Mouse (Mus musculus) adrenal gland, postnatal 14 days (tissue): ENCODE data around the gene Atg2a. TPM values are rescaled to one million over a fixed set of nuclear protein-coding genes. Genes with fewer than 3 reads are reported as not detected.
"Not testable (repeated sequence)": the region's sequence is repeated elsewhere in the genome, so short reads cannot be mapped to it uniquely, and the experiment has no call there.

Experiments
- DNase-seq: peaks from one replicate; pipeline ENCODE4 v3.0.0; 2021; ENCODE audit warnings: mixed read lengths
- microRNA-seq, 2 experiments: library from miRNA; unstranded; fragments of <30 nt; microRNA quantifications; one replicate each; pipeline ENCODE4 v1.2.0; 2021
- total RNA-seq: library from RNA; stranded (reverse); gene quantifications from 2 replicates; pipeline ENCODE4 v1.2.3, GENCODE M21; 2021

The Atg2a gene
- total RNA-seq, 1 experiment from 2014 or later, result 27.5 TPM

DNA sequence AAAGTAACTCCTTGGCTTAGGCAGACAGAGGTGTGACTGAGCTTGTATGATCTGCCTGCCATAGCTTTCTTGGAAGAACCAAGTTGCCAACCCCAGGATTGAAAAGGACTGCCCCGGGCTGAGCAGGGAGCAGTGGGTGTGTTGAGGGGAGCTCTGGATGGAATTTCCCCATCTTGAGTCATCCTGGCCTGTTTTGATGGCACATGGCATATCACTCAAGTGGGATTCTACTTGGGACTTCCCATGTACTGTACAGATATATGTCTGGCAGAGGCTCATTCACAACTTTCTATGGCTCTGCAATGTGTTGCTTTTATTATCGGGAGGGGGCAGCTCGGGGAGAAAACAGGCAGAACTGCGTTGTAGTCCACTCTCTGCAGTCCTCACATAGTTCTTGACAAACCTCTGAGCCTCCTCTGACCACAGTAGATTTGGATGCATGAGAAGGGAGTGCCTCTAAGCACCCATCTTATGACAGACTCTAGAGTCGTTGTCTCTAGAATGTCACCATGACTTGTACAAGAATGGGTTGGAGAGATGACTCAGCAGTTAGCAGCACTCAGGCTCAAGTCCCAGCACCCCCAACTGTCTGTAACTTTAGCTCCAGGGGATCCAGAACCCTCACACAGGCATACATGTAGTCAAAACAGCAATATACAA, 55.2 kb downstream of the Atg2a start:
- DNase-seq, result no peak

DNA sequence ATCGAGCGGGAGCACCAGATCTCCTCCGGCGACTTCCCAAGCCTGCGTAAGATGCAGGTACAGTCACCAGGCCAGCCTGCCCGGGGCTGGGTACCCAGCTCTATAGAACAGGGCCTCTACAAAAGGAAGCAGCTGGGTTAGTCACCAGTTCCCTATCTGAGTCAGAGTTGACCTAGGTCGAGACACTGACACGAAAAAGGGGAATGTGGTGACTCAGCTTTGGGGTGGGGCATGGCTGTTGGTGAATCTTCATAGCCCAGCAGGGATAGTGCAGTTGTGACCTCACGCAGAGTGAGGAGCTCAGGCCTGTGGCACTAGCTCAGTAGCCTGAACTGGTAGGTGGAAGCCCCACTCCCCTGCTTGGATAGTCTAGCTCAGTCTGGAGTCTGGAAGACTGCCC, 56.2 kb downstream of the Atg2a start:
- peak; percentile 88 for DNase-seq

DNA sequence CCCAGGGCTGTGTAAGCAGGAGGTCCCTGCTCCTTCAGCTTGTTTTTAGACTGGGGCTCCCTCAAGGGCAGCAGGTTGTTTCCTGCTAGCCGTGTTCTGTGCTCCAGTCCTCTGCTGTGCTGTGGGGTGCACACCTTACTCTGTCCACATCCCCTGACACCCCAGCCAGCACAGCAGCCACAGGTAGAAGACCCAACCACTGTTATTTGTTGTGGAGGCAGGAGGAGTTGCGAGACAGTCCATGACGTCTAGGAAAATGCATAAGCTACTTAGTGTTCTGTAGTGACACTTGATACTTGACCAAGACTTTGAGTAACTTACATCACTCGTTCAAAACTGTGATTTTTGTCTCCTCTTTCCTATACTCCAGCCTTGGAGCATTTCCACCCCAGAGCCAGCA, 57.5 kb downstream of the Atg2a start:
- DNase-seq, result no peak

DNA sequence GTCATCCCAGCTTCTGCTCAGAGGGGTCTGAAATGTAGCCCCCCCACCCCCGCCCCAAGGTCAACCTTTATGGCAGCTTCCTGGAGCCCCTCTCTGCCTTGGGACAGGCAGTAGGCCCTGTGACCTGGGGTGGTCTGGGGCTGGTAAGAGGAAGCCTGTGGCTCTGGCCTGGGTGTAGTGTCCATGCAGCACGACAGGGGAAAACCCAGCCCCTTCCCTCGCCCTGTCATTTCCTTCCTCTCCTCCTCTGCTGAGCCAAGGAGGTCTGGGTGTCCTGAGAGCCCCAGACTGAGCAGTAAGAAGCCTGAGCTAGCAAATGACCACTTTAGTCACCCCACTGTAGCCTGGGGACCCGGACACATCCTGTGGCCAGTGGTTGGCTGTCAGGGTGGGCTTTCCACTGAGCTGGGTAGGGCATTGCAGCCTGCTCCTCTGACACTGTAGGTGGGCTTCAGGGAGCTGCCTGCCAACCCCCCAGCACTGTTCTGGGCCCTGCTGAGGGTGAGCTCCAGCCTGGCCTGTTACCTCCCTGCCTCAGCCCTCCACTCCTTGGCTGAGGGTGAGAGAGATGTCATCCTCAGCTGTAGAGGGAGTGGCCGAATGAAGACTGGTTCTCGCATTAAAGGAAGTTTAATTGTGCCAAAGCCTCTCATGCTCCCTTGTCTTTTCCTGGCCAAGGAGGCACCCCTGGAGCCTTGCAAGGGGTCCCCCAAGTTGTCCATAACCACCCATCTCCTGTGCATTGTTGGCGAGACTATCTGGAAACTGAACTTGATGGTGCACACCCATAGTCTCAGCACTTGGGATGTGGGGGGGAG, 58.2 kb downstream of the Atg2a start:
- peak; percentile 36 for DNase-seq

DNA sequence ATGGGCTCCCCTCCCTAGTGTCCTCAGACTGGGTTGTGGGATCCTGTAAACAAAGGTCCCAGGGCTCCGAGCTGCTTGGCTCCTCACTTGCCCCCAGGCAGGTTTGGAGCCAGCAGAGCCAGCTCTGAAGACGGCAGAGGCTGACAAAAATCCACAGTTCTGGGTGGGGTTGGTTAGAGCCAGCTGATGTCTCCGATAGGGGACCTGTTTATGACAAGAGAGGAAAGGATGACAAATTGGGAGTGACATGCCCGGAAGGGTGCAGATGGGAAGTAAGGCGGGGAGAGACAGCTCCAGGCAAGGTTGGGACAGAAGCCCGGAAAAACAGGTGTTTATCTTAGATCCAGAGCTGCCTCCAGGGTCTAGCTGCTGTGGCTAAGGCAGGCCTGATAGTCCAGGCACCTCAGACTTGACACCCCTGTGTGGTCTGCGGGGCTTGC, 59.0 kb downstream of the Atg2a start:
- DNase-seq, result no peak

DNA sequence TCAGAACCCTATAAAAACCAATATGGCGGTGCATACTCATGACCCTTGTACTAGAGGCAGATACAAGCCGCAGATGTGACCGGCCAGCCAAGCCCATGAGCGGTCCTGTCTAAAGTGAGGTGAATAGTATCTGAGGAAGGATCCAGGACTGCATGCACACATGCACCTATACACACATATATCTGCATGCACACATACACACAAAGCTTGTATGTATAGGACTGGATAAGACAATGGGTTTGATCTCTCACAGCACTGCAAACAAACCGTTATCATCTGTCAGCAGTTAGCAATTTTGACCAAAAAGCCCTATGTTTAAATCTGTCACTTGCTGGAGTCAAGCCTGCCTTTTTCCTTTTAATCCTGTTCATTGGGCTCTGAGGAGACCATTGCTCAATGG, 60.6 kb downstream of the Atg2a start:
- no peak for DNase-seq

DNA sequence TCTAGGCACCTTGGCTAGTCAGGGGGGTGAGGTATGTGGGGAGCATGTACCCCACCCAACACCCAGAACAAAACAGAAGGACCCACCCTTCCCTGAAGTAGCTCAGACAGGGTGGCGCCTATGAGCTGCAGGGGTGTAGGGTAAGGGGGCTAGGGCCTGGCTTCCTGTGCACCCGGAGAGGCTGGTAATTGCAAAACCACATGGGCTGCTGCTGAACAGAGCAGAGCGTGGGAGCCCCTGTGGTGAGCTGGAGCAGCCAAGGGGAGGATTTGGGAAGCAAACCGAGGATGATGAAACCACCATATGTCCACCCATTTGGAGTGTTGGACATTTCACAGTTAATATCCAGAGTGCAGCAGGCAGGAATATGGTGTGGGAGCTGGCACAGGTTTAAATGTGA, 61.1 kb downstream of the Atg2a start:
- no peak for DNase-seq

DNA sequence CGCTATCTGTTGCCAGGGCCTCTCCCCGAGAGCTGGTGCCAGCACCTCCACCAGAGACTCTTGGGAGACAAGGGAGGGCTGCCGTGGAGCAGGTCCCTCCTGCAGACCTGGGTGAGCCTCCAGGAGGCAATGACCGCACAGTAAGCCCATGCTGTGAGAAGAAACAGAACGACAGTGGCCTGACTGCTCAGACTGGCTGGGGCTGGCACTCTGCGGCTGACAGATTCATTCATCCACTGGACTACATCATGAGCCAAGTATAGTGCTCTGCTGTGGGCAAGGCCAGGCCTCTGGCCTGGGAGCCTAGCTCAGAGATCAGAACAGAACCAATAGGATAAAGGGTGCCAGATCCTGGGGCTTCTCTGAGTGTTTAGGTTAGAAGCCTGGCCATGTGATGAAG, 62.4 kb downstream of the Atg2a start:
- peak; percentile 34 for DNase-seq

DNA sequence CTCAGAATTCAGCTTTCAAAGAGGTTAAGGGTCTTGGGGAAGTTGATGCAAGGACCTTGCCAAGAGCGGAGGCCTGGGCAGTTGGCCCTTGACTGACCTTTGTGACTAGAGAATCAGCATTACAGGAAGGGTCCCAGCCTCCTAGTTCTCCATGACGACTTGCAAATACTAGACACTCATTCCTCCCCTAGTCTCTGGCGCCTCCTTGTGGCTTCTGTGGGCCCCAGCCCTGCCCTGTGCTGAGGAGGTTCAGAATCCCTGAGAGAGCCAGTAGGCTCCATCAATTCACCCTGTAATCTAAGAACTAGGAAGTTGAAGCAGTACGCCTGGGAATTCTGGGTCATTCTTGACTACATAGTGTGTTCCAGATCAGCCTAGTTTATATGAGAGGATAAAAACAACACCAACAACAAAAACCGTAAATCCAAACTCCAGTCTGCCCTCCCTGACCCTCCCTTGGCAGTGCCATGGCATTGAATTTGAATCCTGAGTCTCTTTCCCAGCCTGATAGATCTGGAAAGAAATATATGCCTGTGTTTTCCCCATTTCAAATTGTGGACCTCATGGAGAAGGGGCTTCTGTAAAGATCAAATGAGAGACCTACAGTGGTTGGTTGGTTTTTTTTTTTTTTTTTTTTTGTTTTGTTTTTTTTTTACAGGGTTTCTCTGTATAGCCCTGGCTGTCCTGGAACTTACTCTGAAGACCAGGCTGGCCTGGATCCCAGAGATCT, 63.5 kb downstream of the Atg2a start:
- peak; percentile 97 for DNase-seq

DNA sequence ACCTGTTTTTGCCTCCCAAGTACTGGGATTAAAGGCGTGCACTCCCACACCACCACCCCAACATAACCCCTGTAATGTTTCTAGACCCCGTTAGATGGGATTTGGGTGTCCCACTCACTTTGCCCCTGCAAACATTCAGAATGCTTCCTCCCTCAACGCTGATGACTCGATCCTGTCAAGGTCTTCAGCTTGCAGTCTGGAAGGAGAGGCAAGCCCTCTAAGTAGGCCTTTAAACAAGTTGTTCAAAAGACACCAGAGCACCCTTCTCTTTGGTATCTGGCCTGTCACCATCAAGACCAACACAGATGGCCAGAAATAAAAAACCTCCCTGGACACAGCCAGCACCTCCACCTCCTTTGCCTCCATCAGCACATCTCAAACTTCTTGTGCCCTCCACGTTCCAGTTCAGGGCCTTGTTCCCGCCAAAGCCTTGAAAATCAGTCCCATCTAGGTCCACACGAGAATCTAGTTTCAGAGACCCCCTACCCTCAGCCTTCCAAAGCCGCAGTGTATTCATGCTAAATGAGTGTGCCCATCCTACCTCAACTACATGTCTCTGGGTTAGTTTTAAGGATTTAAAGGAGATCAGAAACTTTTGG, 64.1 kb downstream of the Atg2a start:
- no peak for DNase-seq

DNA sequence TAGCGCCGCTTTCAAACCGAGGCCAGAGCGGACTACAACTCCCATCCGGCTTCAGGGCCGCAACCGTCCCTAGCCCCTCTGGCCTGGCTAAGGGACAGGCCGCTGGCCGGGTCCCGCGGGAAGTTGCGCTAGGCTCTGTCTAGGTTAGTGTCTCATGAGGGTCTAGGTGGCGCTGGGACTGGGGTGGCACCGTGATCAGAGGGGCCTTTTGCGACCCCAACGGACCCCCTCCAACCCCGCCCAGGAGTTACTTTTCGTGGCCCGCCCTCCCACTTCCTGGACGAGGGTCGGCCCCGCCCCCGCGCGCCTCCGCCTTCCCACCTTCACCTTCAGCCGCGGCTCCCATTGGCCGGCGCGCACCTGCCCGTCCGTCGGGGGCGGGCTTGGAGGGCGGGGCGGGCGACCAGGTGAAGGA, 64.7 kb downstream of the Atg2a start, which contains the start of gene Cdc42bpg:
Gene Cdc42bpg (plus strand): TSS at position 320 of the 415 bp plus-strand sequence.
- DNase-seq, result peak; percentile 91

DNA sequence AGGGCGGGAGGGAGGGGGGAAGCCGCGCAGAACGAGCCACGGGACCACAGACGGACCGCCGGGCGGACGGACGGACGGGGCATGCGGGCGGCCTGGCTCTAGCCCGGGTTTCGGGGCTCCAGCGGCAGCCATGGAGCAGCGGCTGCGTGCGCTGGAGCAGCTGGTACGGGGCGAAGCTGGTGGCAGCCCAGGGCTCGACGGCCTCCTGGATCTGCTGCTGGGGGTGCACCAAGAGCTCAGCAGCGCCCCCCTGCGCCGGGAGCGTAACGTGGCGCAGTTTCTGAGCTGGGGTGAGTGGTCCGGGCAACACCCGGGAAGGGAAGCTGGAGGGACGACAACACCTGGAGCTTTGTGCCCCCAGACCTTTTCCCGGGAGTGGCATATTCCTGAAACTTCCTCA, 65.1 kb downstream of the Atg2a start:
- DNase-seq, result peak; percentile 93

DNA sequence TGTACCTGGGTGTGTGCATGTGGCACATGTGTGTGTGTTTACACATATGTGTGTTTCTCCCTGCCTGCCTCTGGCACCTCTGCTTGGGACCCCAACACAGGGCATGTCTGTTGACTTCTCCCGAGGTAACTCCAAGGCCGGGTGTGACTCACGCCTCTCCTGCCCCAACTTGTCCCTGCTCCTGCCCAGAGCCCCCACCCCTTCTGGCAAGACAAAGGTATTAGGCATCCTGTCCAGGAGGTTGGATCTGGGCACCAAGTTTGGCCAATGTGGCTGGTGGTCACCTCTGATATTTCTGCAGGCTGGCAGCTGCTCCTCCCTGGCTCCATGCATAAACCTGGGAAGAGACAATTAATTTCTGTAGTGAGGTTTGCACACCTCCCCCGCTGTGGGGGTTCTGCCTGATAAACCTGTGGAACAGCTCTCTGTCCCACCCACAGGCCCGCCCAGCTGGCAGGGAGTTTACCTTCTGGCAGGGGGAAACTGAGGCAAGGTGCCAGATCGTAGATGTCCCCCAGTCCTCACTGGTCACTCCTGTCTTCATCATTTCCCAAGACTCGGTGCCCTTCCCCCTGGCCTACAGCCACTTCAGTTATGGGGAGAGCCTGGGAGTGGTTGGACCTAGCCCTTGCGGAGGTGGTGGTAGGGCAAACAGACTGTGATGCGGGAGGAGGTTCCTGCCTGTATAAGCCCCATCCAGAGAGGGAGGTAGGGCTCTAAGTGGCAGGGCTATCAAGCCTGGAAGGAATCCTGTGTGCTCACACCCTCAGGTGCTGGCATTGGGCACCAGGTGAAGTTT, 66.5 kb downstream of the Atg2a start:
- peak; percentile 67 for DNase-seq

DNA sequence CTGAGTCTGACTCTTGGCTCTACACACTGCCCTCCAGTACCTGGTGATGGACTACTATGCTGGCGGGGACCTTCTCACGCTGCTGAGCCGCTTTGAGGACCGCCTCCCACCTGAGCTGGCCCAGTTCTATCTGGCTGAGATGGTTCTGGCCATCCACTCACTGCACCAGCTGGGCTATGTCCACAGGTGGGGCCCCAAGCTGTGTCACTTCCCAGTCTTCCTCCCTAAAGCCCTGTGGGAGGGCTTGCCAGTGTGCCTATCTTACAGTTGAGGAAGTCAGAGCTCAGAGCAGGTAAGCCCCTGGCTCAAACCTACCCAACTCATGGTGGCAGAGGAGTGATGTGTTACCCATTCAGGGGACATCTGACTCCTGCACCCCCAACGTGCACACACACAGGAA, 68.7 kb downstream of the Atg2a start:
- DNase-seq, result no peak

DNA sequence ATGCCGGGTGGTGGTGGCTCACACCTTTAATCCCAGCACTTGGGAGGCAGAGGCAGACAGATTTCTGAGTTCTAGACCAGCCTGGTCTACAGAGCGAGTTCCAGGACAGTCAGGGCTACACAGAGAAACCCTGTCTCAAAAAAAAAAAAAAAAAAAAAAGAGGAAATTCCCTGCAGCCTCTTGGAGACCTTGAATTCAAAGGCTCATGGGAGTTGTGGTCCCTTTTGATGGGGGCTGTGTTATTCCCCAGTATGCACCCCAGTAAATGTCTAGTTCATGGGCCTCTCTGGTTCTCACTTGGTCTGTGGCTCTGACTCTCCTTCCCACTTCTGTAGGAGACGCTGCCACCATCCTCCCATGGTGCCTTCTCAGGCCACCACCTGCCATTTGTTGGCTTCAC, 70.3 kb downstream of the Atg2a start:
- DNase-seq, result not testable (repeated sequence)

Small RNA genes within 50 kb of the gene (microRNA-seq; reads per million reads assigned to microRNA genes)
- 342 to 1,567 reads per million in 2 experiments for gene Mir192
- gene Mir194-2, result 158 to 639 reads per million in 2 experiments

Other genes starting within 250 kb of the Atg2a start
- 28.5 and 41.5 TPM in 2 replicates for gene Capn1, start 225.8 kb upstream of the Atg2a start, total RNA-seq
- 53.2 and 54.8 TPM in 2 replicates for gene Syvn1, start 195.1 kb upstream of the Atg2a start, total RNA-seq
- gene Mrpl49, start 183.9 kb upstream of the Atg2a start, total RNA-seq, result 59.7 and 68.2 TPM in 2 replicates
- gene Fau, start 183.8 kb upstream of the Atg2a start, total RNA-seq, result 956 and 1,133 TPM in 2 replicates
- gene Znhit2, start 180.5 kb upstream of the Atg2a start, total RNA-seq, result 24.9 and 25.3 TPM in 2 replicates
- gene Tm7sf2, start 173.3 kb upstream of the Atg2a start, total RNA-seq, result 9.5 and 19.3 TPM in 2 replicates
- 44.9 and 47.9 TPM in 2 replicates for gene Vps51, start 164.4 kb upstream of the Atg2a start, total RNA-seq
- gene Tmem262, start 161.6 kb upstream of the Atg2a start, total RNA-seq, result not detected in 2 replicates
- gene Gm28374, start 159.4 kb upstream of the Atg2a start, total RNA-seq, result not detected in 2 replicates
- gene Zfpl1, start 156.7 kb upstream of the Atg2a start, total RNA-seq, result 31.0 and 33.5 TPM in 2 replicates
- 5.5 and 5.7 TPM in 2 replicates for gene Cdca5, start 156.7 kb upstream of the Atg2a start, total RNA-seq
- 0.56 and 0.60 TPM in 2 replicates for gene AC131692.1, start 147.2 kb upstream of the Atg2a start, total RNA-seq
- 0.33 TPM in 1 of 2 replicates, not detected in the other for gene Naaladl1, start 135.9 kb upstream of the Atg2a start, total RNA-seq
- 12.9 and 15.4 TPM in 2 replicates for gene Sac3d1, start 123.0 kb upstream of the Atg2a start, total RNA-seq
- 21.7 and 23.6 TPM in 2 replicates for gene Snx15, start 113.4 kb upstream of the Atg2a start, total RNA-seq
- 0.52 and 1.5 TPM in 2 replicates for gene Batf2, start 100.7 kb upstream of the Atg2a start, total RNA-seq
- 61.2 and 61.5 TPM in 2 replicates for gene Arl2, start 100.1 kb upstream of the Atg2a start, total RNA-seq
- gene Majin, start 57.3 kb upstream of the Atg2a start, total RNA-seq, result 1.0 and 1.2 TPM in 2 replicates
- gene Gpha2, start 15.3 kb upstream of the Atg2a start, total RNA-seq, result 19.6 and 20.2 TPM in 2 replicates
- 64.8 and 67.0 TPM in 2 replicates for gene Ppp2r5b, start 5.8 kb upstream of the Atg2a start, total RNA-seq
- gene Ehd1, start 35.1 kb downstream of the Atg2a start, total RNA-seq, result 116 and 118 TPM in 2 replicates
- 9.9 and 11.5 TPM in 2 replicates for gene Cdc42bpg, start 64.8 kb downstream of the Atg2a start, total RNA-seq
- gene Men1, start 93.3 kb downstream of the Atg2a start, total RNA-seq, result 35.4 and 42.6 TPM in 2 replicates
- 39.6 and 70.3 TPM in 2 replicates for gene Map4k2, start 99.5 kb downstream of the Atg2a start, total RNA-seq
- gene Sf1, start 122.0 kb downstream of the Atg2a start, total RNA-seq, result 210 and 223 TPM in 2 replicates
- 64.2 and 85.7 TPM in 2 replicates for gene Pygm, start 142.7 kb downstream of the Atg2a start, total RNA-seq
- gene Rasgrp2, start 157.7 kb downstream of the Atg2a start, total RNA-seq, result 51.5 and 82.7 TPM in 2 replicates
- gene Nrxn2, start 177.1 kb downstream of the Atg2a start, total RNA-seq, result 7.8 and 9.3 TPM in 2 replicates